Mouse (Mus musculus) forebrain, embryonic 13.5 days (tissue): ENCODE measurements around the gene Tmem214. TPM values are rescaled to one million over a fixed set of nuclear protein-coding genes. Genes with fewer than 3 reads are reported as not detected.
A peak's percentile ranks its signal among the peaks of the same experiment; 100 is the strongest.

Experiments
- ATAC-seq: fragments of 200-750 bp; cut with Nextera tagmentation; 2 replicates; pipeline ENCODE4 v1.8.0; 2017
- H3K27ac ChIP-seq: fragments of 300-500 bp; sonication (generic); 2 replicates; pipeline ENCODE4 v1.5.1; 2015; ENCODE audit warnings: inconsistent platforms, mild to moderate bottlenecking, moderate library complexity
- H3K27me3 ChIP-seq: fragments of 300-500 bp; sonication (generic); 2 replicates; pipeline ENCODE4 v1.6.1; 2015; ENCODE audit warnings: mild to moderate bottlenecking, inconsistent platforms
- H3K36me3 ChIP-seq: fragments of 300-500 bp; sonication (generic); 2 replicates; pipeline ENCODE4 v1.6.1; 2015; ENCODE audit warnings: mild to moderate bottlenecking, inconsistent platforms; ENCODE audit not compliant: poor library complexity, severe bottlenecking
- H3K4me1 ChIP-seq: fragments of 300-500 bp; sonication (generic); 2 replicates; pipeline ENCODE4 v1.6.1; 2015; ENCODE audit warnings: inconsistent platforms
- H3K4me2 ChIP-seq: fragments of 300-500 bp; sonication (generic); 2 replicates; pipeline ENCODE4 v1.6.1; 2015; ENCODE audit warnings: inconsistent platforms, mild to moderate bottlenecking, moderate library complexity
- H3K4me3 ChIP-seq: fragments of 300-500 bp; sonication (generic); 2 replicates; pipeline ENCODE4 v1.5.1; 2015; ENCODE audit warnings: mild to moderate bottlenecking, inconsistent platforms
- H3K9ac ChIP-seq: fragments of 300-500 bp; sonication (generic); 2 replicates; pipeline ENCODE4 v1.6.1; 2015; ENCODE audit warnings: mild to moderate bottlenecking, inconsistent platforms
- H3K9me3 ChIP-seq: fragments of 300-500 bp; sonication (generic); replicated peaks from 2 replicates; pipeline ENCODE4 v1.6.1; 2016; ENCODE audit warnings: inconsistent platforms
- WGBS: fragments of 180-500 bp; shearing (Covaris S2); methylation state at CpG from one replicate; pipeline ENCODE4 v1.1.7; 2015; 5-methylcytosine and 5-hydroxymethylcytosine counted together
- polyA plus RNA-seq: library from polyadenylated mRNA; unstranded; fragments of >200 nt; fragmentation: Nextera tagmentation; extraction: Ambion mirVana; gene quantifications from 2 replicates; pipeline ENCODE4 v1.2.1, GENCODE M21; 2015

Gene Tmem214
- polyA plus RNA-seq: 44.0 and 46.8 TPM in 2 replicates

DNA sequence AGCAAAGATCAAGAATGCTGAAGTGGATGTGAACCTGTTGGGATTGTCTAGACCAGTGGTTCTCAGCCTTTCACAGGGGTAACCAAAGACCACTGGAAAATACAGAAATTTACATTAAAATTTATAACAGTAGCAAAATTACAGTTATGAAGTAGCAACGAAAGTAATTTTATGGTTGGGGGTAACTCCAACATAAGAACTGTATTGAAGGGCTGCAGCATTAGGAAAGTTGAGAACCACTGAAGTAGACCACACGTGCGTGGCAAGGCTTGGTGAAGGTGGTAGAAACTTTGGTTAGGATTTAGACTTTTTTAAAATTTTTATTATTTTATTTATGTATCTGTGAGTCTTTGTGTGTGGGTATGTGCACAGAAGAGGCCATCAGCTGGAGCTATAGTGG is at the start of gene Tmem214:
Tmem214 (plus strand) TSS at position 301 of the 400 bp plus-strand sequence.
- WGBS: 96% methylated on average over 3 of the region's 3 CpGs
- Histone ChIP-seq H3K4me2 (peak within 1 kb of the TSS; percentile 91; the same call in 1 of the 2 replicates), H3K27ac (no peak within 1 kb of the TSS), H3K27me3 (no peaks in the 10 kb centered on the region), H3K36me3 (peaks cover 61% of the 10 kb centered on the region), H3K4me3 (no peak within 1 kb of the TSS), H3K9me3 (no peaks in the 10 kb centered on the region), H3K9ac (no peak within 1 kb of the TSS), H3K4me1 (peaks cover 19% of the 10 kb centered on the region)
- ATAC-seq: no peak

- Histone ChIP-seq H3K9me3 (no peaks in the 10 kb centered on the region), H3K27ac (no peak overlapping the region), H3K4me2 (no peak overlapping the region), H3K27me3 (no peaks in the 10 kb centered on the region), H3K9ac (no peak overlapping the region), H3K4me3 (no peak overlapping the region), H3K36me3 (no peaks in the 10 kb centered on the region), H3K4me1 (peaks cover 37% of the 10 kb centered on the region)
- ATAC-seq: no peak
- WGBS: 90% methylated on average over 8 of the region's 8 CpGs
These were observed 49.0 kb upstream of the Tmem214 start for GRCm38 (mm10) chr5:30818758-30819309.

- WGBS: 89% methylated on average over 5 of the region's 5 CpGs
- H3K27me3 ChIP-seq: no peaks in the 10 kb centered on the region
- H3K4me1 ChIP-seq: peaks cover 23% of the 10 kb centered on the region
- H3K9ac ChIP-seq: no peak overlapping the region
- no peak overlapping the region for H3K4me2 ChIP-seq
- H3K27ac ChIP-seq: no peak overlapping the region; the same call in 1 of the 2 replicates
- H3K36me3 ChIP-seq: no peaks in the 10 kb centered on the region
- no peak overlapping the region for H3K4me3 ChIP-seq
- H3K9me3 ChIP-seq: no peaks in the 10 kb centered on the region
- no peak for ATAC-seq
These were observed 45.1 kb upstream of the Tmem214 start for GRCm38 (mm10) chr5:30822689-30823088.

DNA sequence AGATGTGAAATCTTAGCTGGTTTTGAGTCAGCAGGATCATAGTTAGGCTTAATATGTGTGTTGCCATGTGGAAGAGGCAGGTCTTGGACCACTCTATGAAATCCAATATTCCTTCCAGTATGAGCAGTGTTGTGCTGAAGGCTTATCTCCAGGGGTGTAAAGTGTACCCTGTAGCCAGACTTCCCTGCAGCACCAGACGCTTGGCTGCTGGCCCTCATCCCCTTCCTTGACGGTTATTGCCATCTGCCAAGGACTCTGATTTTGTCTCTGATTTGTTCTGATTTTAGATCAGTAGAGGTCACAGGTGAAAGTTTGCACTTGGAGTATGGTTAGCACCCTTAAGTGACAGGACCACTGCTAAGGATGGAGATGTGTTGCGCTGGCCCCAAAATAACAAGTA is 44.7 kb upstream of the Tmem214 start:
- 90% methylated on average over 3 of the region's 3 CpGs for WGBS
- no peak overlapping the region for H3K9ac ChIP-seq
- no peak for ATAC-seq

GRCm38 (mm10) chr5:30824124-30824988 is 43.5 kb upstream of the Tmem214 start:
- Histone ChIP-seq H3K27me3 (no peaks in the 10 kb centered on the region), H3K9me3 (no peaks in the 10 kb centered on the region), H3K4me2 (no peak overlapping the region), H3K4me1 (peaks cover 23% of the 10 kb centered on the region), H3K9ac (no peak overlapping the region), H3K4me3 (no peak overlapping the region), H3K36me3 (no peaks in the 10 kb centered on the region), H3K27ac (no peak overlapping the region)
- 40% methylated on average over 11 of the region's 11 CpGs for WGBS
- no peak for ATAC-seq

More for the DNA sequence above, 44.7 kb upstream of the Tmem214 start:
- H3K4me3 ChIP-seq: no peak overlapping the region
- no peak overlapping the region for H3K4me2 ChIP-seq
- H3K36me3 ChIP-seq: no peaks in the 10 kb centered on the region
- peaks cover 23% of the 10 kb centered on the region for H3K4me1 ChIP-seq
- no peak overlapping the region; the same call in 1 of the 2 replicates for H3K27ac ChIP-seq
- H3K27me3 ChIP-seq: no peaks in the 10 kb centered on the region
- no peaks in the 10 kb centered on the region for H3K9me3 ChIP-seq

GRCm38 (mm10) chr5:30825166-30825565 is 42.6 kb upstream of the Tmem214 start:
- no peak for ATAC-seq
- 67% methylated on average over 10 of the region's 10 CpGs for WGBS
- no peak overlapping the region for H3K9ac ChIP-seq

GRCm38 (mm10) chr5:30825821-30826220 is 42.0 kb upstream of the Tmem214 start:
- H3K27me3 ChIP-seq: no peaks in the 10 kb centered on the region
- no peak for ATAC-seq
- H3K27ac ChIP-seq: no peak overlapping the region
- WGBS: 73% methylated on average over 6 of the region's 6 CpGs
- no peak overlapping the region for H3K9ac ChIP-seq
- H3K9me3 ChIP-seq: no peaks in the 10 kb centered on the region
- H3K36me3 ChIP-seq: no peaks in the 10 kb centered on the region
- no peak overlapping the region for H3K4me3 ChIP-seq
- peaks cover 23% of the 10 kb centered on the region for H3K4me1 ChIP-seq
- H3K4me2 ChIP-seq: no peak overlapping the region

More at GRCm38 (mm10) chr5:30825166-30825565, 42.6 kb upstream of the Tmem214 start:
- Histone ChIP-seq H3K4me2 (no peak overlapping the region), H3K9me3 (no peaks in the 10 kb centered on the region), H3K27ac (peak overlapping the region; percentile 10; the same call in 1 of the 2 replicates), H3K4me3 (no peak overlapping the region), H3K36me3 (no peaks in the 10 kb centered on the region), H3K4me1 (peaks cover 23% of the 10 kb centered on the region), H3K27me3 (no peaks in the 10 kb centered on the region)

GRCm38 (mm10) chr5:30833416-30833815 is 34.4 kb upstream of the Tmem214 start:
- Histone ChIP-seq H3K27ac (no peak overlapping the region), H3K4me1 (no peaks in the 10 kb centered on the region), H3K4me2 (no peak overlapping the region), H3K9ac (no peak overlapping the region), H3K9me3 (peaks cover 12% of the 10 kb centered on the region; the same call in 1 of the 2 replicates), H3K36me3 (peaks cover 19% of the 10 kb centered on the region), H3K4me3 (no peak overlapping the region), H3K27me3 (no peaks in the 10 kb centered on the region)
- 87% methylated on average over 3 of the region's 3 CpGs for WGBS
- no peak for ATAC-seq

DNA sequence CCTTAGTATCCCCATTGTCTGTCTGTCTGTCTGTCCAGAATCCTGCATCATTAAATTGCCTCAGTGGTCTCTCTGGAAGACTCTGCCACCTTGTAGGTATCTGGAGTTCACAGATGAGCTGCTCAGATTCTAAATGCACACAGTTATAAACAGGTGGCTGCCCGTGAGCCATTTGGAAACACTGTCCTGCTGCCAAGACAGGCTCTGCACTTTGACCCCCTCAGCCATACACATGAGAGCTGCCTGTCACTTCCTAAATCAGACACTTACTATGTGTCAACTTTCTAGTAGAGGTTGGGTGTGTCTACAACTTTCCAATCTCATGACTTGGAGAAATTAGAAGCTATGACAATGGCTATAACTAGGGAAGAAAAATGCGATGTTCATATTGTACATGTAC is 28.1 kb upstream of the Tmem214 start:
- Histone ChIP-seq H3K4me1 (no peaks in the 10 kb centered on the region), H3K27me3 (no peaks in the 10 kb centered on the region), H3K27ac (no peak overlapping the region), H3K4me3 (no peak overlapping the region), H3K36me3 (peaks cover 19% of the 10 kb centered on the region), H3K9me3 (peaks cover 12% of the 10 kb centered on the region; the same call in 1 of the 2 replicates), H3K4me2 (no peak overlapping the region), H3K9ac (no peak overlapping the region)
- ATAC-seq: no peak
- 87% methylated on average over 2 of the region's 2 CpGs for WGBS

DNA sequence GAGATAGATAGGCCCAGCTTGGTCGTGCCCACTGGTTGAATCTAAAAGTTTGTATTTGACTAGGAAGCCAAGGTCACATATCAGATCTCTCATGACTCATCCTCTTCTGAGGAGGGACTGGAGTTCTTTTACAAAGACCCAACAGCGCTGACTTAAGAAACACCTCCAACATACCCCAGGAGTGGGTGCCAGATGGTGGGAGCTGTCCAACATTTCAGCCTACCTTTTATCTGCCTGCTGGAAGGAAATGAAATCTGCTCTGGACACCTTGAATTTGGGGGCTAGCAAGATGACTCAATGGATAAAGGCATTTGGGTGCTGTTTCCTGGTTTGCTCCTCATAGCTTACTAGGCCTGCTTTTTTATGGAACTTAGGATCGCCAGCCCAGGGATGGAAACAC is 25.9 kb upstream of the Tmem214 start:
- Histone ChIP-seq H3K27me3 (no peaks in the 10 kb centered on the region), H3K27ac (no peak overlapping the region), H3K9ac (no peak overlapping the region), H3K36me3 (peaks cover 13% of the 10 kb centered on the region), H3K9me3 (peaks cover 4% of the 10 kb centered on the region; the same call in 1 of the 2 replicates), H3K4me1 (no peaks in the 10 kb centered on the region), H3K4me3 (no peak overlapping the region), H3K4me2 (no peak overlapping the region)
- 61% methylated on average over 3 of the region's 3 CpGs for WGBS
- ATAC-seq: no peak

GRCm38 (mm10) chr5:30849891-30850555 is 17.8 kb upstream of the Tmem214 start:
- Histone ChIP-seq H3K27ac (no peak overlapping the region), H3K9ac (no peak overlapping the region), H3K4me1 (peaks cover 13% of the 10 kb centered on the region; the same call in 1 of the 2 replicates), H3K4me2 (no peak overlapping the region), H3K36me3 (no peaks in the 10 kb centered on the region), H3K9me3 (no peaks in the 10 kb centered on the region), H3K27me3 (no peaks in the 10 kb centered on the region), H3K4me3 (no peak overlapping the region)
- no peak for ATAC-seq
- WGBS: 74% methylated on average over 6 of the region's 6 CpGs

DNA sequence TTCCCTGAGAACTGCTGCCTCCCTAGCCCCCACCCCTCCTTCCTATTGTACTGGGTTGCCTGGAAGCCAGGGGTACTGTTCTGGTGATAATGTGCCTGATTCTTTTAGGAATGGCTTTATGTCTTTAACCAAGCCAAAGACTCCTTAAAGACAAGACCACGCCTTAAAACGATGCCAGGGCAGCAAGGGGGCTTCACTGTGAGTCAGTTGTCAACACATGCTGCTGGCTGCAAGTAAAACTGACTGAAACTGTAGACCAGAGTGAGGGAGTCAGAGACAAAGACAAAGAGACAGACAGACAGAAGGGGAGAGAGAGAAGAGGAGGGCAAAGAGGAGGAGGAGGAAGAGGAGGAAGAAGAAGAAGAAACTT is 17.3 kb upstream of the Tmem214 start:
- H3K27me3 ChIP-seq: no peaks in the 10 kb centered on the region
- WGBS: 63% methylated on average over 2 of the region's 2 CpGs
- no peaks in the 10 kb centered on the region for H3K9me3 ChIP-seq
- no peaks in the 10 kb centered on the region for H3K36me3 ChIP-seq
- no peak overlapping the region for H3K27ac ChIP-seq
- no peak overlapping the region for H3K4me2 ChIP-seq
- H3K4me3 ChIP-seq: no peak overlapping the region
- H3K9ac ChIP-seq: no peak overlapping the region
- peaks cover 13% of the 10 kb centered on the region; the same call in 1 of the 2 replicates for H3K4me1 ChIP-seq
- ATAC-seq: no peak
